Mouse (Mus musculus): ENCODE measurements around the gene Stub1. TPM values are rescaled to one million over a fixed set of nuclear protein-coding genes. Genes with fewer than 3 reads are reported as not detected.
A peak's percentile ranks its signal among the peaks of the same experiment; 100 is the strongest.

The Stub1 gene
- polyA plus RNA-seq, 1 experiment, result 81.1 TPM

- TF ChIP-seq POLR2A (IDR thresholded peaks at IDR 0.05; ENCODE audit: control insufficient read depth, low read depth, low read length) (no peak), CTCF (IDR thresholded peaks at IDR 0.05; ENCODE audit: control insufficient read depth, insufficient read depth, insufficient replicate concordance, low read depth, low read length) (no peak)
- Histone ChIP-seq H3K4me1 (ENCODE audit: control insufficient read depth, insufficient read depth, low read length) (peaks cover 18% of the 10 kb centered on the region), H3K27ac (ENCODE audit: control insufficient read depth, insufficient read depth, low read depth, low read length) (no peak within 1 kb of the TSS), H3K27me3 (ENCODE audit: control insufficient read depth, insufficient read depth, low read length) (no peaks in the 10 kb centered on the region), H3K4me3 (ENCODE audit: control insufficient read depth, low read depth, low read length) (no peak within 1 kb of the TSS), H3K36me3 (ENCODE audit: control insufficient read depth, insufficient read depth, low read length) (no peaks in the 10 kb centered on the region)
These were observed 8.1 kb upstream of the Stub1 start, which contains the start of gene Gm20683 for GRCm38 (mm10) chr17:25841117-25841880. Gm20683 (minus strand) TSS chr17:25841763.

- TF ChIP-seq CTCF (IDR thresholded peaks at IDR 0.05; ENCODE audit: control insufficient read depth, insufficient read depth, insufficient replicate concordance, low read depth, low read length) (no peak), POLR2A (IDR thresholded peaks at IDR 0.05; ENCODE audit: control insufficient read depth, low read depth, low read length) (no peak)
- no peak overlapping the region for H3K4me3 ChIP-seq (ENCODE audit: control insufficient read depth, low read depth, low read length)
- H3K4me1 ChIP-seq (ENCODE audit: control insufficient read depth, insufficient read depth, low read length), result peaks cover 22% of the 10 kb centered on the region
These were observed 7.3 kb upstream of the Stub1 start for GRCm38 (mm10) chr17:25840519-25840918.

GRCm38 (mm10) chr17:25839455-25840235 lies 6.4 kb upstream of the Stub1 start:
- TF ChIP-seq POLR2A (IDR thresholded peaks at IDR 0.05; ENCODE audit: control insufficient read depth, low read depth, low read length) (no peak), CTCF (IDR thresholded peaks at IDR 0.05; ENCODE audit: control insufficient read depth, insufficient read depth, insufficient replicate concordance, low read depth, low read length) (no peak)
- Histone ChIP-seq H3K4me1 (ENCODE audit: control insufficient read depth, insufficient read depth, low read length) (peaks cover 19% of the 10 kb centered on the region), H3K27ac (ENCODE audit: control insufficient read depth, insufficient read depth, low read depth, low read length) (no peak overlapping the region), H3K36me3 (ENCODE audit: control insufficient read depth, insufficient read depth, low read length) (no peaks in the 10 kb centered on the region), H3K4me3 (ENCODE audit: control insufficient read depth, low read depth, low read length) (no peak overlapping the region), H3K27me3 (ENCODE audit: control insufficient read depth, insufficient read depth, low read length) (no peaks in the 10 kb centered on the region)

More at GRCm38 (mm10) chr17:25840519-25840918, 7.3 kb upstream of the Stub1 start:
- Histone ChIP-seq H3K36me3 (ENCODE audit: control insufficient read depth, insufficient read depth, low read length) (no peaks in the 10 kb centered on the region), H3K27ac (ENCODE audit: control insufficient read depth, insufficient read depth, low read depth, low read length) (no peak overlapping the region), H3K27me3 (ENCODE audit: control insufficient read depth, insufficient read depth, low read length) (no peaks in the 10 kb centered on the region)

- TF ChIP-seq POLR2A (IDR thresholded peaks at IDR 0.05; ENCODE audit: control insufficient read depth, low read depth, low read length) (no peak), CTCF (IDR thresholded peaks at IDR 0.05; ENCODE audit: control insufficient read depth, insufficient read depth, insufficient replicate concordance, low read depth, low read length) (no peak)
- H3K4me1 ChIP-seq (ENCODE audit: control insufficient read depth, insufficient read depth, low read length), result peaks cover 26% of the 10 kb centered on the region
- H3K27me3 ChIP-seq (ENCODE audit: control insufficient read depth, insufficient read depth, low read length), result no peaks in the 10 kb centered on the region
- H3K36me3 ChIP-seq (ENCODE audit: control insufficient read depth, insufficient read depth, low read length), result no peaks in the 10 kb centered on the region
- no peak overlapping the region for H3K4me3 ChIP-seq (ENCODE audit: control insufficient read depth, low read depth, low read length)
- H3K27ac ChIP-seq (ENCODE audit: control insufficient read depth, insufficient read depth, low read depth, low read length), result no peak overlapping the region
These were observed 5.7 kb upstream of the Stub1 start for GRCm38 (mm10) chr17:25838904-25839303.

- peak overlapping the region; percentile 23 for H3K27ac ChIP-seq (ENCODE audit: control insufficient read depth, insufficient read depth, low read depth, low read length)
- no peak overlapping the region for H3K4me3 ChIP-seq (ENCODE audit: control insufficient read depth, low read depth, low read length)
- H3K36me3 ChIP-seq (ENCODE audit: control insufficient read depth, insufficient read depth, low read length), result no peaks in the 10 kb centered on the region
- peaks cover 31% of the 10 kb centered on the region for H3K4me1 ChIP-seq (ENCODE audit: control insufficient read depth, insufficient read depth, low read length)
- TF ChIP-seq CTCF (IDR thresholded peaks at IDR 0.05; ENCODE audit: control insufficient read depth, insufficient read depth, insufficient replicate concordance, low read depth, low read length) (no peak), POLR2A (IDR thresholded peaks at IDR 0.05; ENCODE audit: control insufficient read depth, low read depth, low read length) (no peak)
- no peaks in the 10 kb centered on the region for H3K27me3 ChIP-seq (ENCODE audit: control insufficient read depth, insufficient read depth, low read length)
These were observed 4.3 kb upstream of the Stub1 start for GRCm38 (mm10) chr17:25837533-25837932.

GRCm38 (mm10) chr17:25837076-25837410 lies 3.8 kb upstream of the Stub1 start, which contains the start of gene Rhbdl1:
Rhbdl1 (minus strand) TSS chr17:25837295.
- TF ChIP-seq POLR2A (IDR thresholded peaks at IDR 0.05; ENCODE audit: control insufficient read depth, low read depth, low read length), result no peak
- no peak for TF ChIP-seq CTCF (IDR thresholded peaks at IDR 0.05; ENCODE audit: control insufficient read depth, insufficient read depth, insufficient replicate concordance, low read depth, low read length)
- no peaks in the 10 kb centered on the region for H3K27me3 ChIP-seq (ENCODE audit: control insufficient read depth, insufficient read depth, low read length)
- peaks cover 33% of the 10 kb centered on the region for H3K4me1 ChIP-seq (ENCODE audit: control insufficient read depth, insufficient read depth, low read length)
- H3K36me3 ChIP-seq (ENCODE audit: control insufficient read depth, insufficient read depth, low read length), result no peaks in the 10 kb centered on the region
- peak within 1 kb of the TSS; percentile 30 for H3K4me3 ChIP-seq (ENCODE audit: control insufficient read depth, low read depth, low read length)
- peak within 1 kb of the TSS; percentile 23 for H3K27ac ChIP-seq (ENCODE audit: control insufficient read depth, insufficient read depth, low read depth, low read length)

GRCm38 (mm10) chr17:25836397-25837075 lies 3.3 kb upstream of the Stub1 start:
- Histone ChIP-seq H3K4me1 (ENCODE audit: control insufficient read depth, insufficient read depth, low read length) (peaks cover 38% of the 10 kb centered on the region), H3K27me3 (ENCODE audit: control insufficient read depth, insufficient read depth, low read length) (no peaks in the 10 kb centered on the region), H3K4me3 (ENCODE audit: control insufficient read depth, low read depth, low read length) (peak overlapping the region; percentile 30), H3K27ac (ENCODE audit: control insufficient read depth, insufficient read depth, low read depth, low read length) (peak overlapping the region; percentile 0), H3K36me3 (ENCODE audit: control insufficient read depth, insufficient read depth, low read length) (no peaks in the 10 kb centered on the region)
- no peak for TF ChIP-seq CTCF (IDR thresholded peaks at IDR 0.05; ENCODE audit: control insufficient read depth, insufficient read depth, insufficient replicate concordance, low read depth, low read length)
- TF ChIP-seq POLR2A (IDR thresholded peaks at IDR 0.05; ENCODE audit: control insufficient read depth, low read depth, low read length), result no peak

Data from testis, adult 2 months (tissue).